Mouse (Mus musculus) G1E (cell line): ENCODE measurements around the gene Pex11a.

Experiments
- CTCF ChIP-seq: IDR thresholded peaks from 2 replicates; pipeline ENCODE4 v1.5.1; 2012; ENCODE audit warnings: low read depth, low read length, inconsistent platforms, mixed read lengths
- GATA1 ChIP-seq: IDR thresholded peaks from 2 replicates; pipeline ENCODE4 v1.6.1; 2012; ENCODE audit warnings: borderline replicate concordance, low read length, inconsistent platforms, mixed read lengths
- GATA2 ChIP-seq: IDR thresholded peaks from 2 replicates; pipeline ENCODE4 v1.6.1; 2012; ENCODE audit warnings: low read depth, low read length, inconsistent platforms, borderline replicate concordance
- POLR2AphosphoS5 ChIP-seq: IDR thresholded peaks from 2 replicates; pipeline ENCODE4 v1.6.1; 2012; ENCODE audit warnings: low read depth, low read length, inconsistent platforms; ENCODE audit not compliant: insufficient replicate concordance
- TAL1 ChIP-seq: conservative IDR thresholded peaks from 2 replicates; pipeline ENCODE4 v1.6.1; 2012; ENCODE audit warnings: low read depth, low read length, inconsistent platforms, mixed read lengths

- TF ChIP-seq CTCF (no peak), GATA1 (no peak), TAL1 (no peak), POLR2AphosphoS5 (no peak), GATA2 (no peak)
Observed at GRCm38 (mm10) chr7:79744585-79744984, 1.7 kb upstream of the Pex11a start.
